Mouse (Mus musculus): ENCODE data around the gene Dnah9.

GRCm38 (mm10) chr11:65795896-65796295, 372.5 kb downstream of the Dnah9 start:
- TF ChIP-seq CTCF (IDR thresholded peaks at IDR 0.05; ENCODE audit: extremely low read depth, insufficient read depth, insufficient read length, insufficient replicate concordance) (no peak), POLR2A (IDR thresholded peaks at IDR 0.05; ENCODE audit: low read depth, low read length) (no peak)

All from spleen, adult 2 months (tissue).